Mouse (Mus musculus): ENCODE measurements around the gene B130006D01Rik. TPM values are rescaled to one million over a fixed set of nuclear protein-coding genes. Genes with fewer than 3 reads are reported as not detected.

Gene B130006D01Rik
- polyA plus RNA-seq, 1 experiment from 2014 or later = 1.2 TPM

DNA sequence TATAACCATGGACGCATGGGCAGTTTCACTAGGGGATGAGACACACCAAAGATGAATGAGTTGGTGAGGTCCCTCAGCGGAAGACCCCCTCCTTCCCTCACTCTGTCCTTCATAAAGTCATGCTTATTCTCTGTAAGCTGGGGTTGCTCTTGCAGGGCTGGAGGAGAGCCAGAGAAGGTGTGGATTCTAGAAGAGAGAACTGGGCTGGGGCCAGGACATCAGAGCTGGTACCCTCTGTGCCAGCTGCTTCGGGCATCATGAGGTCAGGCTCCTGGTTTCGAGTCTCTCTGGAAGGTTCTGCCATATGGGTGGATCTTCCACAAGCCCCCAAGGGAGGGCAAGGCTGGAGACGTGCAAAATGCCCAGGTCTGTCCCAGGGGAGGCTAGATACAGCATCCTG is 24.8 kb upstream of the B130006D01Rik start:
- Histone ChIP-seq H3K4me3 (replicated peaks) (no peak overlapping the region), H3K36me3 (no peaks in the 10 kb centered on the region), H3K9ac (no peak overlapping the region), H3K27me3 (no peaks in the 10 kb centered on the region), H3K27ac (replicated peaks) (no peak overlapping the region), H3K4me2 (replicated peaks) (no peak overlapping the region), H3K4me1 (peaks cover 9% of the 10 kb centered on the region; the same call in 1 of the 2 replicates), H3K9me3 (replicated peaks) (no peaks in the 10 kb centered on the region)
- WGBS = 71% methylated on average over 5 of the region's 5 CpGs
- no peak for ATAC-seq (ENCODE audit: insufficient number of reproducible peaks, low FRiP score, low TSS enrichment, low read depth)

DNA sequence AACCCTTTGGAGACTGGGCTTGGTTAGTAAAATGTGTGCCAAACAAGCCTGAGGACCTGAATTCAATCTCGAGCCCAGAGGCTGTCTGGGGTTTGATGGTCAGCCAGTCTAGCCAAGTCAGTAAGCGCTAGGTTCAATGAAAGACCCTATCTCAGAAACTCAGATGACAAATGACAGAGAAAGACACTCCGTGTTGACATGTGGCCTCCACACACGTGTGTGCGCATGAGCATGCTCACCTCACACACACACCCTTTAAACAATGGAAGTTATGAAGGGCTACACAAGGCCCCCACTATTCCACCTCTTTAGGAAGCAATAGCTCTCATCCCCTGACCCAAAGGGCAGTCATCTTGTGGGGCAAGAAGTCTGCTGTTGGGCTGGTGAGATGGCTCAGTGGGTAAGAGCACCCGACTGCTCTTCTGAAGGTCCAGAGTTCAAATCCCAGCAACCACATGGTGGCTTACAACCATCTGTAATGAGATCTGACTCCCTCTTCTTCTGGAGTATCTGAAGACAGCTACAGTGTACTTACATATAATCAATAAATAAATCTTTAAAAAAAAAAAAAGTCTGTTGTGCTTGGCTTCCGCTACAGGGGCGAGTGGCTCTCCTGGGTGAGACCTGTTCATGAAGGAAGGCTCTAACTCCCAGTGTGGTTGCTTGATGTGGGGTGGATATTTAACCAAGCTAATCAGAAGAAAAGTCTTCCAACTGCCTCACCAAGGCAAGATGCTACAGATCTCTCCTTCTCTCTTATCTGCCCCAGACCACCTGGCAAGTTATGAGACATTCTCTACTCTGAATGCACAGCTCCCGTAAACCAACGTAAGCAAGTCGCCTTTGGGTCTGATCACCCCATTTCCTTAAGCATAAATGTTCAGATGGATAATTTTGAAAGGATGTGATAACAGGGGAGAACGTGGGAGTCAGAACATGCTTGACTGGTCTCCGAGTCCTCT is 22.3 kb upstream of the B130006D01Rik start:
- Histone ChIP-seq H3K27me3 (no peaks in the 10 kb centered on the region), H3K27ac (replicated peaks) (no peak overlapping the region), H3K4me1 (peaks cover 9% of the 10 kb centered on the region; the same call in 1 of the 2 replicates), H3K4me2 (replicated peaks) (no peak overlapping the region), H3K9ac (no peak overlapping the region), H3K4me3 (replicated peaks) (no peak overlapping the region), H3K9me3 (replicated peaks) (no peaks in the 10 kb centered on the region), H3K36me3 (no peaks in the 10 kb centered on the region)
- no peak for ATAC-seq (ENCODE audit: insufficient number of reproducible peaks, low FRiP score, low TSS enrichment, low read depth)
- WGBS = 87% methylated on average over 13 of the region's 13 CpGs

DNA sequence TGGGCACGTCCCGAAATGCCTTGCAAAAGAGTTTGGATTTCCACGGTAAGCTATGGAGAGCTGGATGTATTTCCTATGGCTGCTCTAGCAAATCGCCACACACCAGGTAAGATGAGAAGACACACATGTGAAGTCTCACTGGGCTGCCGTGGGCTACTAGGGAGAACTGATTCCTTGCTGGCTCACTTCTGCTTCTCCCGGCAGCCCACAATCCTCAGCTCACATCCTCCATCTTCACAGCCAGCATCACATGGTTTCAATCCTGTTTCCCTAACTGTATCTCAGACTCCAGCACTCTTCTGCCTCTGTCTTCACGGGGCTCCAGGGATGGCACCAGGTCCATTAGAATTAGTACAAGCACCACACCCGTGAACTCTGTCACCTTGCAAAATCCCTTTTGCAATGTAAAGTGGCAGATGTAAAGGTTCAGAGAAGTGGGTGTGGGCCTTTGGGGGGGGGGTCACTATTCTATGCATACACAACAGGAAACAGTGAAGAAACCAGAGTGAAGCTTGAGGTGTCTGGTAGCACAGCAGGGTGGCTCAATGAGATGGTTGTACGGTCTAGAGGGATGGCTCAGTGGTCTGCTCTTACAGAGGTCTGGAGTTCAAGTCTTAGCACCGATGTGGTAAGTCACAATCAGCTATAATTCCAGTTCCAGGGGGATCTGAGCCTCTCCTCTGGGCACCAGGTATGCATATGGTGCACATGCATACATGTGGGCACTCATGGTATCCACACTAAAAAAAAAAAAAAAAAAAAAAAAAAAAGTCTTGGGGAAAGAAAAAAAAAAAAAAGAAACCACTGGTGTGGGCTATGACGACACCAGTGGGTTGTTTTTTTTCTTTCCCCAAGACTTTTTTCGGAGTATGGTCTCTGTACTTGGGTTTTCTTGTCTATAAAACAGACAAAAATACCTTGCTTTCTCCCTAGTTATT is 19.1 kb upstream of the B130006D01Rik start:
- no peak overlapping the region for H3K4me2 ChIP-seq (replicated peaks)
- no peaks in the 10 kb centered on the region for H3K9me3 ChIP-seq (replicated peaks)
- H3K27me3 ChIP-seq = no peaks in the 10 kb centered on the region
- no peaks in the 10 kb centered on the region for H3K4me1 ChIP-seq
- no peak overlapping the region for H3K9ac ChIP-seq
- H3K27ac ChIP-seq (replicated peaks) = no peak overlapping the region
- no peak overlapping the region for H3K4me3 ChIP-seq (replicated peaks)
- ATAC-seq (ENCODE audit: insufficient number of reproducible peaks, low FRiP score, low TSS enrichment, low read depth) = no peak
- H3K36me3 ChIP-seq = no peaks in the 10 kb centered on the region
- WGBS = 84% methylated on average over 12 of the region's 12 CpGs

DNA sequence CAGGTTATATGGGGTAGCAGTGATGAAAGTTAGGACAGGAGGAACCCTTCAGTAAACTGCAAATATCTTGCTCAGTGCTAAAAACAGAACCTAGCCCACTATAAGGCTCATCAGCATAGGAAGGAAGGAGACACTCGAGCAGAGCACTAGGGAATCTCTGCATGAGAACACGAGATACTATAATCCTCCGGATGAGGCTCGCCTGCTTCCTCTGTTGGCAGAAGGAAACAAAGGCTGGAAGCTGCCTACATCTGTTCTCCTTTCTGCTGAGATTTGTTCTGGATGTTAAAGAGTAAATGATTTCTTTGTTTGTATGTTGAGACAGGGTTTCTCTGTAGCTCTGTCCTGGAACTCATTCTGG is 18.4 kb upstream of the B130006D01Rik start:
- no peak for ATAC-seq (ENCODE audit: insufficient number of reproducible peaks, low FRiP score, low TSS enrichment, low read depth)
- Histone ChIP-seq H3K36me3 (no peaks in the 10 kb centered on the region), H3K4me3 (replicated peaks) (no peak overlapping the region), H3K27me3 (no peaks in the 10 kb centered on the region), H3K9me3 (replicated peaks) (no peaks in the 10 kb centered on the region), H3K27ac (replicated peaks) (no peak overlapping the region), H3K4me1 (no peaks in the 10 kb centered on the region), H3K9ac (no peak overlapping the region), H3K4me2 (replicated peaks) (no peak overlapping the region)
- WGBS = 64% methylated on average over 4 of the region's 4 CpGs

DNA sequence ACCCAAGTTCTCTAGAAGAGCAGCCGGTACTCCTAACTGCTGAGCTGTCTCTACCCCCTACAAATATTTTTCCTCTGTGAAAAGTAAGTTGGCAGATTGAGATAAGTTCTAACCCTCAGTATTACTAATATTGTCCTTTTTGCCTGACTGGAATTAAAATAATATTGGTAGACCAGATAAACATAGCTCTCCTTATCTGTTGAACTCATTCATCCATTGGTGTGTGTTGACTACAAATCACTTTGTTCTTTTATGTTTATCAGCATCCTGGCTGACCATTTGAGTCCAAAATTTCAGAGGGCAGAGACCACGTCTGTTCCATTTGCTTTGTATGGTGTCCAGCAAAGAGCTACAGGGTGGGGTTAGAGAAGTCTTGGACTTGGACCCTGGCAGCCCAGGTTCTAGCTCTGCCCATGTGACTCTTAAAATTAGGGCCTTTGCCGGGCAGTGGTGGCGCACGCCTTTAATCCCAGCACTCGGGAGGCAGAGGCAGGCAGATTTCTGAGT is 13.8 kb upstream of the B130006D01Rik start:
- no peaks in the 10 kb centered on the region for H3K36me3 ChIP-seq
- H3K4me2 ChIP-seq (replicated peaks) = no peak overlapping the region
- 93% methylated on average over 6 of the region's 6 CpGs for WGBS

DNA sequence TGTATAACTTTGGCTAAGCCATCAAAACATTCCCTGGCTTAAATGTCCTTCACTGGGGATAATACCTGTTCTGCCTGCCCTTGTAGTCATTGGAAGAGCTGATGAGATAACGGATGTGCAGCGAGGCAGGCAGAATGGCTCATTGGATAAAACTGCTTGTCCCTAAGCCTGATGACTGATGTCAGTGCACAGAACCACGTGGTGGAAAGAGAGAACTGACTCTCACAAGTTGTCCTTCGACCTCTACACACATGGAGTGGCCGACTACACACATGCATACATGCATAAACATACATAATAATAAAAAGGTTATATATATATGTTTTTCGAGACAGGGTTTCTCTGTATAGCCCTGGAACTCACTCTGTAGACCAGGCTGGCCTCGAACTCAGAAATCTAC is 12.9 kb upstream of the B130006D01Rik start:
- H3K36me3 ChIP-seq = no peaks in the 10 kb centered on the region
- H3K4me3 ChIP-seq (replicated peaks) = no peak overlapping the region
- ATAC-seq (ENCODE audit: insufficient number of reproducible peaks, low FRiP score, low TSS enrichment, low read depth) = no peak
- H3K27ac ChIP-seq (replicated peaks) = no peak overlapping the region
- no peak overlapping the region for H3K4me2 ChIP-seq (replicated peaks)
- H3K27me3 ChIP-seq = no peaks in the 10 kb centered on the region
- WGBS = 83% methylated on average over 7 of the region's 7 CpGs
- H3K9ac ChIP-seq = no peak overlapping the region
- H3K9me3 ChIP-seq (replicated peaks) = no peaks in the 10 kb centered on the region
- H3K4me1 ChIP-seq = peaks cover 26% of the 10 kb centered on the region

More for the DNA sequence above, 13.8 kb upstream of the B130006D01Rik start:
- H3K4me3 ChIP-seq (replicated peaks) = no peak overlapping the region
- ATAC-seq (ENCODE audit: insufficient number of reproducible peaks, low FRiP score, low TSS enrichment, low read depth) = no peak
- H3K27ac ChIP-seq (replicated peaks) = no peak overlapping the region
- no peak overlapping the region for H3K9ac ChIP-seq
- H3K27me3 ChIP-seq = no peaks in the 10 kb centered on the region
- H3K9me3 ChIP-seq (replicated peaks) = no peaks in the 10 kb centered on the region
- H3K4me1 ChIP-seq = peaks cover 17% of the 10 kb centered on the region

DNA sequence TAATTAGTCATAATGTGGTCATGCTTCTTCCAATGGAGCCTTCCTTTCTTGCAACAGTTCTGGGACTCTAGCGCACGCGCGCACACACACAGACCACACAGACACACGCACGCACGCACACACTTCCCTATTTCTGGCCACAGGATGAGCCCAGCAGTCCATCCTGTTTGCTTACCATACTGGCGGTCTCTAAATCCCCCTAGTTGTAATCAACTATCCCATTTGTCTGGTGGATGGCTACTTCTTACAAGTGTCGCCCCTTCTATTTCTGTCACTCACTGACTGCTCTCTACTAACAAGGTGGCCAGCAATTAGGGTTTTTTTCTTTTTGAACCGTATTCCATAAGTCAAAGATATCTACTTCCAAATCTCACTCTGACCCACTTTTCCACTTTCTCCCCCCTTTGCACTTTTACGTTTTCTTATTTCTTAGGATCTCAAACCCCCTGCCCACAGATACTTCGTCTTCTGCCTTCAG is 11.3 kb upstream of the B130006D01Rik start:
- H3K4me1 ChIP-seq = peaks cover 32% of the 10 kb centered on the region
- peak overlapping the region; percentile 92 for H3K4me3 ChIP-seq (replicated peaks)
- 28% methylated on average over 12 of the region's 12 CpGs for WGBS
- no peaks in the 10 kb centered on the region for H3K27me3 ChIP-seq
- H3K36me3 ChIP-seq = no peaks in the 10 kb centered on the region
- H3K9ac ChIP-seq = peak overlapping the region; percentile 73
- ATAC-seq (ENCODE audit: insufficient number of reproducible peaks, low FRiP score, low TSS enrichment, low read depth) = 0 out of 2 replicates have a peak, but pooled peaks have one; percentile 3
- no peaks in the 10 kb centered on the region for H3K9me3 ChIP-seq (replicated peaks)
- H3K4me2 ChIP-seq (replicated peaks) = peak overlapping the region; percentile 85
- H3K27ac ChIP-seq (replicated peaks) = peak overlapping the region; percentile 97

DNA sequence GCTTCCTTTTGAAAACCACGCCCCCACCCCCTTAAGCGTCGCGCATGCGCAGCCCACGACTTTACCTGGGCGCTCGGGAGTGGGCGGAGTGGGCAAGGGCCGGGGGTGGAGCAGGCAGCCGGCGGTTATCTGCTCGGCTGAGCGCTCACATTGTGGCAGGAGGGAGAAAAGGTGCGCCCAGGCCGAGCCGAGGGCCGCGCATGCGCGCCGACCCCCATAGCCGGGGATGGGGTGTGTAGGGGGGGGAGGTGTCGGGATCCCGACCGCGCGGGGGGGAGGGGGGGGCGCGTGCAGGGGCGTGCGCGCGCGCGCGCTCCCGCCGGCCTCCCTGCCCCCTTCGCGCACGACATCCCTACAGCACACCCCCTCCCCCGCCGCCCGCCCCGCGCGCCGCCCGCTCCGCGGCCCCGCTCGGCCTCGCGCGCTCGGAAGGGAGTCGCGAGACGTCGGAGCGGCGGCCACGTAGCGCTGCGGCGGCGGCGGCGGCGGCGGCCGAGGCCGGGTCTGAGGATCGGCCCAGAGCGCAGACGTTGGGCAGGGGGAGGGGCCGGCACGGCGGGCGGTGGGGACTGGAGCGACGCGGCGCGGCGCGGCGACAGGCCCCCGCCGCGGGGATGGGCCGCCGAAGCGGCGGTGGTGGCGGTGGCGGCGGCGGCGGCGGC is 10.7 kb upstream of the B130006D01Rik start, which contains the start of gene Zfp652:
TSS of gene Zfp652 (plus strand) at position 111 of the 662 bp plus-strand sequence.
- no peaks in the 10 kb centered on the region for H3K27me3 ChIP-seq
- H3K4me2 ChIP-seq (replicated peaks) = peak within 1 kb of the TSS; percentile 85
- H3K9me3 ChIP-seq (replicated peaks) = no peaks in the 10 kb centered on the region
- peak within 1 kb of the TSS; percentile 73 for H3K9ac ChIP-seq
- WGBS = under 1% methylated on average over 28 of the region's 103 CpGs
- peaks cover 32% of the 10 kb centered on the region for H3K4me1 ChIP-seq
- H3K4me3 ChIP-seq (replicated peaks) = peak within 1 kb of the TSS; percentile 92
- H3K27ac ChIP-seq (replicated peaks) = peak within 1 kb of the TSS; percentile 97
- peak; percentile 92 for ATAC-seq (ENCODE audit: insufficient number of reproducible peaks, low FRiP score, low TSS enrichment, low read depth)
- no peaks in the 10 kb centered on the region for H3K36me3 ChIP-seq

DNA sequence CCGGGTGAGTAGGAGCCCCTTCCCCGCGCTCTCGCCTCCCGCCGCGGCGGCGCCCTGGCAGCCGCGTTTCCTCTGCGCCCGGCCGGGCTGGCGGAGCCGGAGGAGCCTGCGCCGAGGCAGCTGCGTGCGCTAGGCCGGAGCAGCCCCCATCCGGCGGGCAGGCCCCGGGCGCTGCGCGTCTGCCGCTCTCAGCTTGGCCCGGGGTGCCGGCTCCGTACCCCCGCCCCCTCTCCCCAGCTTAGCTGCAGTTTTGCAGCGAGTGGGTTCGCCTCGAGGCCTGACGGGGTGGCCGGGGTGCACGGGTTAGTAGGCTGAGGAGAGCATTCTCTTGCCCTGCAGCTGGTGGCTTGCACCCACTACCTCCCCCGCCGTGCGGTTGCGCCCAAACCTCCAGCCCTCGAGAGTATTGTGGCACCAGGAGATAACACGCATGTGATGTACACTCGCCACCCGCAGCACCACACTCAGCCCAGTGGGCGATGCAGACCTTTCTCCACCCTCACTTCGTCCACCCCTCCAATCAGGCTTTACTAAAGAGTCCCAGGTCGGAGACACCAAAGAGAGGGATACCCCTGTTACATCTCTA is 10.1 kb upstream of the B130006D01Rik start:
- ATAC-seq (ENCODE audit: insufficient number of reproducible peaks, low FRiP score, low TSS enrichment, low read depth) = peak; percentile 68
- H3K4me3 ChIP-seq (replicated peaks) = peak overlapping the region; percentile 92
- H3K4me2 ChIP-seq (replicated peaks) = peak overlapping the region; percentile 85
- peak overlapping the region; percentile 97 for H3K27ac ChIP-seq (replicated peaks)
- H3K36me3 ChIP-seq = no peaks in the 10 kb centered on the region
- H3K9me3 ChIP-seq (replicated peaks) = no peaks in the 10 kb centered on the region
- H3K27me3 ChIP-seq = no peaks in the 10 kb centered on the region
- WGBS = under 1% methylated on average over 43 of the region's 49 CpGs
- H3K4me1 ChIP-seq = peaks cover 32% of the 10 kb centered on the region
- peak overlapping the region; percentile 73 for H3K9ac ChIP-seq

DNA sequence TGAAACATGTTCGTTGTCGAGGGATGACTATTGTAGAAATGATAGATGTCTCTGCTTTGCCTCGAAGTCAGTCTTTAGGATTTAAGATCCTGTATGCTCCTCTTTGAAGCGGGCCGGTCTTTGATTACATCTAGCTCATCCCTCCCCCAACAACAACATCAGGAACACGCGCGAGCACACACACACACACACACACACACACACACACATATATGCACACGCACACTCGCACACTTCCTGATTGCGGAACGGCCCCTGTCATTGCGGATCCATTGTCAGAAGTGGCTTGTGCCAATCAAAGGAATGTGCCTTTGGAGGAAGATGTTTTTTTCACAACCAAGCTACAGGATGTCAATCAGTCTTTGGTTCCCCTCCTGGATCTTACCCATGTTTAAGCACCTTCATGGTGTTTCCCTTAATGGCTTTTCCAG is 9.6 kb upstream of the B130006D01Rik start:
- Histone ChIP-seq H3K4me1 (peaks cover 32% of the 10 kb centered on the region), H3K27ac (replicated peaks) (peak overlapping the region; percentile 97), H3K4me3 (replicated peaks) (peak overlapping the region; percentile 92), H3K9ac (peak overlapping the region; percentile 73), H3K4me2 (replicated peaks) (peak overlapping the region; percentile 85), H3K36me3 (no peaks in the 10 kb centered on the region), H3K27me3 (no peaks in the 10 kb centered on the region), H3K9me3 (replicated peaks) (no peaks in the 10 kb centered on the region)
- WGBS = under 1% methylated on average over 13 of the region's 13 CpGs
- ATAC-seq (ENCODE audit: insufficient number of reproducible peaks, low FRiP score, low TSS enrichment, low read depth) = no peak

Data from embryonic facial prominence, embryonic 15.5 days (tissue).